Mouse (Mus musculus): ENCODE data around the gene Gm21616. TPM values are rescaled to one million over a fixed set of nuclear protein-coding genes. Genes with fewer than 3 reads are reported as not detected.
"Not testable (repeated sequence)": the region's sequence is repeated elsewhere in the genome, so short reads cannot be mapped to it uniquely, and the experiment has no call there.

Gm21616 gene
- polyA plus RNA-seq (2014; fragmentation: Nextera tagmentation; extraction: Ambion mirVana): not detected in 2 replicates

GRCm38 (mm10) chrX:125435242-125435641 lies at the start of gene Gm21616:
Gene Gm21616 (plus strand): TSS chrX:125435542.
- H3K4me3 ChIP-seq (ENCODE audit: control insufficient read depth in 1 of 2, insufficient read depth in 1 of 2, low read depth in 1 of 2, low read length in 2 of 2); H3K9me3 ChIP-seq (ENCODE audit: control insufficient read depth, low read length); ATAC-seq (ENCODE audit: insufficient number of reproducible peaks, insufficient read depth, low FRiP score, low read depth); H3K27me3 ChIP-seq (ENCODE audit: control insufficient read depth, insufficient read depth, low read length); H3K9ac ChIP-seq (ENCODE audit: low read length); H3K36me3 ChIP-seq (ENCODE audit: control insufficient read depth, insufficient read depth, low read length); H3K4me1 ChIP-seq (ENCODE audit: control insufficient read depth in 2 of 2, insufficient read depth in 2 of 2, low read length in 2 of 2); H3K4me2 ChIP-seq (ENCODE audit: low read length); H3K27ac ChIP-seq (replicated peaks in 1 of 2; ENCODE audit: control insufficient read depth in 1 of 2, insufficient read depth in 1 of 2, low read depth in 2 of 2, low read length in 2 of 2): not testable (repeated sequence)
- no CpG with 5 or more reads among the region's 4 CpGs for WGBS
